Mouse (Mus musculus) liver, postnatal 0 days (tissue): ENCODE measurements around the gene Smyd3.

Experiments
- CTCF ChIP-seq: sonication (generic); IDR thresholded peaks from 2 replicates; pipeline ENCODE4 v1.5.1; 2016; ENCODE audit warnings: antibody characterized with exemption, low read depth
- EP300 ChIP-seq: IDR thresholded peaks from 2 replicates; pipeline ENCODE4 v1.6.1; 2016; ENCODE audit warnings: antibody characterized with exemption, low read depth, mild to moderate bottlenecking

DNA sequence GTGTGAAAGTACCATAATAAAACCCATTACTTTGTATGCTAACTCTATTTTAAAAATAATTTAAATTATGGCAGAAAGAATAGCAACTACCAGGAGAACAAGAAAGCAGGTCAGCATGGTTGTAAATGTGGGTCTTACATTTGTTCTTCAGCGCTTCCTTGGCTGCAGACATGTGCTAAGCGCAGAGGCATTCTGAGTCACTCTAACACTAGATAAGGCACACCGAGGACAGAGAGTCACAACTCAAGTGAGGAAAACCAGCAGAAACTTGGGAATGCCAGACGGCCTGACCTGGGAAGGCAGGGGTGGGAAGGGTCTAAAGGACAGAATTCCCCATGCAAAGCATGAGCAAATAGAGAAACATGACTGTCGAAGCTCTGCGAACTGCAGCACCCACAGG lies 63.2 kb downstream of the Smyd3 start:
- TF ChIP-seq CTCF (no peak), EP300 (no peak)
